Mouse (Mus musculus): ENCODE measurements around the gene Gss. TPM values are rescaled to one million over a fixed set of nuclear protein-coding genes. Genes with fewer than 3 reads are reported as not detected.

Gss gene
- polyA plus RNA-seq, 1 experiment from 2014 or later: 43.4 TPM

MicroRNAs encoded within 50 kb of the gene (microRNA counts, 519-probe panel; counts per million panel counts)
- 1,620 counts per million, percentile 9 among the panel's probes with 10 or more counts for microRNA mmu-miR-499

Small RNAs within 50 kb of the gene (microRNA-seq; reads per million reads assigned to microRNA genes)
- gene Mir499: 7.0 reads per million, percentile 22 among the genes with 10 or more reads in this experiment

Other genes with a start within 250 kb of the Gss start
- 54.6 and 56.6 TPM in 2 replicates for gene Pigu, start 235.4 kb downstream of the Gss start, polyA plus RNA-seq (2015; fragmentation: Nextera tagmentation; extraction: Ambion mirVana)
- 19.9 and 24.4 TPM in 2 replicates for gene Trp53inp2, start 211.8 kb downstream of the Gss start, polyA plus RNA-seq (2015; fragmentation: Nextera tagmentation; extraction: Ambion mirVana)
- gene Ncoa6, start 118.9 kb downstream of the Gss start, polyA plus RNA-seq (2015; fragmentation: Nextera tagmentation; extraction: Ambion mirVana): 15.1 and 17.8 TPM in 2 replicates
- gene Acss2, start 74.9 kb downstream of the Gss start, polyA plus RNA-seq (2015; fragmentation: Nextera tagmentation; extraction: Ambion mirVana): 13.4 and 14.0 TPM in 2 replicates
- gene Ggt7, start 74.6 kb downstream of the Gss start, polyA plus RNA-seq (2015; fragmentation: Nextera tagmentation; extraction: Ambion mirVana): 3.8 and 4.2 TPM in 2 replicates
- gene Myh7b, start 18.4 kb upstream of the Gss start, polyA plus RNA-seq (2015; fragmentation: Nextera tagmentation; extraction: Ambion mirVana): 0.71 and 0.86 TPM in 2 replicates
- gene Trpc4ap, start 99.6 kb upstream of the Gss start, polyA plus RNA-seq (2015; fragmentation: Nextera tagmentation; extraction: Ambion mirVana): 115 and 126 TPM in 2 replicates
- 103 and 133 TPM in 2 replicates for gene Edem2, start 136.7 kb upstream of the Gss start, polyA plus RNA-seq (2015; fragmentation: Nextera tagmentation; extraction: Ambion mirVana)
- not detected in 2 replicates for gene Gm17581, start 143.1 kb upstream of the Gss start, polyA plus RNA-seq (2015; fragmentation: Nextera tagmentation; extraction: Ambion mirVana)
- 18.3 and 18.9 TPM in 2 replicates for gene Procr, start 158.3 kb upstream of the Gss start, polyA plus RNA-seq (2015; fragmentation: Nextera tagmentation; extraction: Ambion mirVana)
- gene Mmp24, start 182.5 kb upstream of the Gss start, polyA plus RNA-seq (2015; fragmentation: Nextera tagmentation; extraction: Ambion mirVana): 0.22 and 0.32 TPM in 2 replicates
- gene BC029722, start 226.6 kb upstream of the Gss start, polyA plus RNA-seq (2015; fragmentation: Nextera tagmentation; extraction: Ambion mirVana): 20.8 and 23.9 TPM in 2 replicates
- 212 and 227 TPM in 2 replicates for gene Eif6, start 234.1 kb upstream of the Gss start, polyA plus RNA-seq (2015; fragmentation: Nextera tagmentation; extraction: Ambion mirVana)
- 2.4 and 2.8 TPM in 2 replicates for gene Fam83c, start 242.0 kb upstream of the Gss start, polyA plus RNA-seq (2015; fragmentation: Nextera tagmentation; extraction: Ambion mirVana)

Measured in stomach, embryonic 15.5 days (tissue).